Mouse (Mus musculus) left cerebral cortex, adult 6 months (tissue): ENCODE results near the gene Nectin1. TPM values are rescaled to one million over a fixed set of nuclear protein-coding genes. Genes with fewer than 3 reads are reported as not detected.

Source experiments
- long read RNA-seq, 2 experiments: library from polyadenylated mRNA; unstranded; transcript quantifications; one replicate each; pipeline ENCODE4 v2.0.0; 2019 to 2020
- polyA plus RNA-seq: library from polyadenylated mRNA; unstranded; fragments of <200 nt; fragmentation: Nextera tagmentation; gene quantifications from 2 replicates; pipeline ENCODE4 v1.2.3, GENCODE M21; 2021

Nectin1 gene
- polyA plus RNA-seq, result 2.3 and 6.2 TPM in 2 replicates
- long read RNA-seq, experiment 1, partial matches to known transcripts, result 0 of 11 reads
- long read RNA-seq, experiment 1, other reads (novel, unspliced or antisense), result 11 of 11 reads
- long read RNA-seq, experiment 2, partial matches to known transcripts, result 0 of 2 reads
- long read RNA-seq, experiment 2, other reads (novel, unspliced or antisense), result 2 of 2 reads

GRCm38 (mm10) chr9:43743647-43744137 is at the start of gene Nectin1:
Nectin1 (plus strand) TSS chr9:43743984.

